Mouse (Mus musculus): ENCODE results near the gene Gtpbp1. TPM values are rescaled to one million over a fixed set of nuclear protein-coding genes. Genes with fewer than 3 reads are reported as not detected.

Gene Gtpbp1
- polyA plus RNA-seq, 1 experiment from 2014 or later: 36.4 TPM

DNA sequence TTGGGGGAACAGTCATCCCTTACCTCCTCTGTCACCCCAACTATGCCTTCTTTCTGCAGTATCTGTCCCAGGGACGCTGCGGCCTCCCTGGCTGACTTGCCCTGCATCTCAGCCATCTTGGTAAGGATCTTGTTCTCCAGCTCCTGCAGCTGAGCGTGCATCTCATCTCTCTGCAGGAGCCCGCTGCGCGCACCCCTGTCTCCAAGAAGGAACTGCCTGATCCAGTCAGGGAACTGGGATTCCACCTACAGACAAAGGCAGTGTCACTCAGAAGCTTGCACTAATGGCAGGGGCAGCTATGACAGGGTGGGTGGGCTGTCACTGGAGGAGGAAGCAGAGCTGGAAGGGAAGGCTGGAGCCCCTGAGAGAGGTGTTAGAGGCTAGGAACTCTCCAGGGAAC lies 37.2 kb downstream of the Gtpbp1 start:
- Histone ChIP-seq H3K27me3 (no peaks in the 10 kb centered on the region), H3K36me3 (peaks cover 78% of the 10 kb centered on the region), H3K4me1 (0 out of 2 replicates have a peak, but pooled peaks cover 2% of the 10 kb centered on the region), H3K9ac (no peak overlapping the region), H3K27ac (replicated peaks) (no peak overlapping the region), H3K9me3 (replicated peaks) (no peaks in the 10 kb centered on the region), H3K4me3 (replicated peaks) (no peak overlapping the region), H3K4me2 (replicated peaks) (no peak overlapping the region)
- ATAC-seq (ENCODE audit: insufficient number of reproducible peaks, low FRiP score, low TSS enrichment, low read depth): no peak
- 87% methylated on average over 6 of the region's 6 CpGs for WGBS

DNA sequence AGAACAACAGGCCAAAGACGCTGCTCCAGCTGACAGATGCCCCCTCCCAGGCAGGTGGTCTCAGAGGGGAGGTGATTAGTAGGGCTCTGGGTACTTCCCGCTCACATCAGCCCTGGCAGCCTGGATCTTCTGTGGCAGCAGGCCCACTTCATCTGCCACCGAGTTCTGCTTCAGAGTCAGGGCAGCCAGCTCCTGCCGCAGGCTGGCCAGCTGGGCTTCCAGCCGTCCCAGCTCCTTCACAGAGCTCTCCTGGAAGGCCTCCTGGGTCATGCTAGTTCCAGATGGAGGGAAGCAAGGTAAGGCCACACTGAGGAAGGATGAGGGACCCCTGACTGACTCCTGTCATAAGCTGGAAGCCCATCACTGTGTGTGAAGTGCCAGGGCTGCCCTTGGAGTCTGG lies 37.7 kb downstream of the Gtpbp1 start:
- no peak for ATAC-seq (ENCODE audit: insufficient number of reproducible peaks, low FRiP score, low TSS enrichment, low read depth)
- 0 out of 2 replicates have a peak, but pooled peaks cover 2% of the 10 kb centered on the region for H3K4me1 ChIP-seq
- WGBS: 60% methylated on average over 5 of the region's 5 CpGs
- no peak overlapping the region for H3K9ac ChIP-seq
- no peaks in the 10 kb centered on the region for H3K9me3 ChIP-seq (replicated peaks)
- H3K4me3 ChIP-seq (replicated peaks): no peak overlapping the region
- no peak overlapping the region for H3K4me2 ChIP-seq (replicated peaks)
- no peak overlapping the region for H3K27ac ChIP-seq (replicated peaks)
- H3K36me3 ChIP-seq: peaks cover 82% of the 10 kb centered on the region
- H3K27me3 ChIP-seq: no peaks in the 10 kb centered on the region

DNA sequence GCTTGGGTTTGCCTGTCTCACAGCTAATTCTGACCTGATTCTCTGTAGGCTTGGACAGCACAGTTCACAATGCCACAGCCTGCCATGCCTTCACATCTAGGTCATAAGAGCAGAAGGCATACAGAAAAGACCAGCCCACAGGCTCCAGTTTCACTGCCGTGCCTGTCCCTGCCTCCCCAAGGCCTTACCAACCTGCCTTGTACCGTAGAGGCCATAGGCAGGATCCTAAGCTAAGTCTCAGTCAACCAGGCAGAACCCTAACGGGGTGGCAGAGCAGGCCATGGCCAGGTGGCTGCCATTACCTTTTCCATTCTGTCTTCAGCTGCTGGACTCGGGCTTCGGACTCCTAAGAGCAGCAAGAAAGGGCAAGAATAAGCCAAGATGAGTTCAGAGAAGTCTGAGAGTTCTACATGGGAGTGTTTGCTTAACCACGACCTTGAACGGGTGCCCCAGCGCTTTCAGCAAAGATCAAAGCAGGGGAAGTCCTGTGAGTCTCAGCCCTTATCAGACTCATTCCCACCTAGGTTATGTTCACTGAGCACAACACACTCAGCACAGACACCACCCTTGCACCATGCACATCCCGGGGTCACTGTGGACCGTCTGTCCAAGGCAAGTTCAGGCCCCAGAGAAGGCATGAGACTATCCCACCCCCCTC lies 38.2 kb downstream of the Gtpbp1 start:
- no peak overlapping the region for H3K27ac ChIP-seq (replicated peaks)
- H3K4me3 ChIP-seq (replicated peaks): no peak overlapping the region
- no peak overlapping the region for H3K9ac ChIP-seq
- no peaks in the 10 kb centered on the region for H3K9me3 ChIP-seq (replicated peaks)
- H3K27me3 ChIP-seq: no peaks in the 10 kb centered on the region
- no peak overlapping the region for H3K4me2 ChIP-seq (replicated peaks)
- no peak for ATAC-seq (ENCODE audit: insufficient number of reproducible peaks, low FRiP score, low TSS enrichment, low read depth)
- 0 out of 2 replicates have a peak, but pooled peaks cover 2% of the 10 kb centered on the region for H3K4me1 ChIP-seq
- H3K36me3 ChIP-seq: peaks cover 85% of the 10 kb centered on the region
- WGBS: 91% methylated on average over 10 of the region's 10 CpGs

GRCm38 (mm10) chr15:79731554-79731953 lies 40.9 kb downstream of the Gtpbp1 start:
- H3K9ac ChIP-seq: no peak overlapping the region
- no peak for ATAC-seq (ENCODE audit: insufficient number of reproducible peaks, low FRiP score, low TSS enrichment, low read depth)
- H3K4me2 ChIP-seq (replicated peaks): no peak overlapping the region
- WGBS: 84% methylated on average over 7 of the region's 7 CpGs
- H3K27ac ChIP-seq (replicated peaks): no peak overlapping the region
- peaks cover 90% of the 10 kb centered on the region for H3K36me3 ChIP-seq
- H3K9me3 ChIP-seq (replicated peaks): no peaks in the 10 kb centered on the region
- H3K4me1 ChIP-seq: peaks cover 13% of the 10 kb centered on the region; the same call in 1 of the 2 replicates
- H3K4me3 ChIP-seq (replicated peaks): no peak overlapping the region
- no peaks in the 10 kb centered on the region for H3K27me3 ChIP-seq

- Histone ChIP-seq H3K27ac (replicated peaks) (no peak overlapping the region), H3K27me3 (no peaks in the 10 kb centered on the region), H3K4me3 (replicated peaks) (no peak overlapping the region), H3K4me1 (peaks cover 13% of the 10 kb centered on the region; the same call in 1 of the 2 replicates), H3K4me2 (replicated peaks) (no peak overlapping the region), H3K9me3 (replicated peaks) (no peaks in the 10 kb centered on the region), H3K36me3 (peaks cover 90% of the 10 kb centered on the region), H3K9ac (no peak overlapping the region)
- 93% methylated on average over 8 of the region's 8 CpGs for WGBS
- no peak for ATAC-seq (ENCODE audit: insufficient number of reproducible peaks, low FRiP score, low TSS enrichment, low read depth)
Measured at GRCm38 (mm10) chr15:79733192-79733591, 42.5 kb downstream of the Gtpbp1 start.

DNA sequence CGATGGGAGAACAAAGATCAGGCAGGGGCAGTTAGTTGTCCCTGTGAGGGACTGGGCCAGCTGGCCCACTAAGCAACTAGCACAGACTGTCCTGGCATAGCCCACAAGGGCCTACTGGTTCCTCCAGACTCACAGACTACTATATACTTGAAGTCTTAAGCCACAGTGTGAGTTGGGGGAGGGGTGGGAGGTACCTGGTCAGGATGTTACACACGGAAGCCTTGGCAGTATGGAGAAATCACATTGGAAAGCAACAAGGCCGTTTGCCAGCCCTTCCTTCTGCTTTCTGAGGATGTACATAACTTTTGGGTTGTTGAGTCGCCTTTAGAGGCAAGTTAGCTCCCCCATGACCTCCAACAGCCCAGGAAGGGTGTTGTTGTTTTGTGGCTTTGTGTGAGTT lies 43.0 kb downstream of the Gtpbp1 start:
- Histone ChIP-seq H3K27ac (replicated peaks) (no peak overlapping the region), H3K9me3 (replicated peaks) (no peaks in the 10 kb centered on the region), H3K9ac (no peak overlapping the region), H3K27me3 (no peaks in the 10 kb centered on the region), H3K36me3 (peaks cover 90% of the 10 kb centered on the region), H3K4me2 (replicated peaks) (no peak overlapping the region), H3K4me1 (peaks cover 17% of the 10 kb centered on the region), H3K4me3 (replicated peaks) (no peak overlapping the region)
- no peak for ATAC-seq (ENCODE audit: insufficient number of reproducible peaks, low FRiP score, low TSS enrichment, low read depth)
- 77% methylated on average over 4 of the region's 4 CpGs for WGBS

- Histone ChIP-seq H3K9ac (no peak overlapping the region), H3K27me3 (no peaks in the 10 kb centered on the region), H3K4me1 (peaks cover 24% of the 10 kb centered on the region), H3K36me3 (peaks cover 89% of the 10 kb centered on the region), H3K4me2 (replicated peaks) (no peak overlapping the region), H3K4me3 (replicated peaks) (no peak overlapping the region), H3K27ac (replicated peaks) (no peak overlapping the region), H3K9me3 (replicated peaks) (no peaks in the 10 kb centered on the region)
- ATAC-seq (ENCODE audit: insufficient number of reproducible peaks, low FRiP score, low TSS enrichment, low read depth): no peak
- WGBS: 81% methylated on average over 8 of the region's 8 CpGs
Measured at GRCm38 (mm10) chr15:79734311-79734710, 43.7 kb downstream of the Gtpbp1 start.

DNA sequence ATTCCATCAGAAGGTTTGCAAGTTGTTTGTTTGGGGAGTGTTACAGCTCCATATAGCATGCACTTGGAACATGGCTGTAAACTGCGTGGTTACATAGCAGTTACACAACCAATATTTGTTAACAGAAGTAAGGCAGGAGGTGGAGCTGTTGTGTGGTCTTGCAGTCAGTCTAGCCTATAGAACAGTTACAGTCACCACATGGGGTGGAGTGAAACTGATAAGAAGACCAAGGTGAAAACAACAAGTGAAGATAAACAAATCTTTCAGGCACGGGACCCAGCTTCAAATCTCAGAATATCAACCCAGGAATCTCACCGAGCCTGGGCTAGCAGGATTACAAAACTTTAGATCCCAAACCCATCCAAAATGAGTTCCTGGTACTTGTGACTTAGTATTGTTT lies 50.1 kb downstream of the Gtpbp1 start:
- H3K4me3 ChIP-seq (replicated peaks): peak overlapping the region; percentile 82
- ATAC-seq (ENCODE audit: insufficient number of reproducible peaks, low FRiP score, low TSS enrichment, low read depth): no peak
- peaks cover 47% of the 10 kb centered on the region for H3K4me1 ChIP-seq
- 57% methylated on average over 3 of the region's 3 CpGs for WGBS
- H3K9ac ChIP-seq: no peak overlapping the region
- H3K9me3 ChIP-seq (replicated peaks): no peaks in the 10 kb centered on the region
- H3K27me3 ChIP-seq: no peaks in the 10 kb centered on the region
- H3K4me2 ChIP-seq (replicated peaks): peak overlapping the region; percentile 84
- H3K36me3 ChIP-seq: peaks cover 33% of the 10 kb centered on the region
- H3K27ac ChIP-seq (replicated peaks): 0 out of 2 replicates have a peak overlapping the region, but pooled peaks have one; percentile 63

DNA sequence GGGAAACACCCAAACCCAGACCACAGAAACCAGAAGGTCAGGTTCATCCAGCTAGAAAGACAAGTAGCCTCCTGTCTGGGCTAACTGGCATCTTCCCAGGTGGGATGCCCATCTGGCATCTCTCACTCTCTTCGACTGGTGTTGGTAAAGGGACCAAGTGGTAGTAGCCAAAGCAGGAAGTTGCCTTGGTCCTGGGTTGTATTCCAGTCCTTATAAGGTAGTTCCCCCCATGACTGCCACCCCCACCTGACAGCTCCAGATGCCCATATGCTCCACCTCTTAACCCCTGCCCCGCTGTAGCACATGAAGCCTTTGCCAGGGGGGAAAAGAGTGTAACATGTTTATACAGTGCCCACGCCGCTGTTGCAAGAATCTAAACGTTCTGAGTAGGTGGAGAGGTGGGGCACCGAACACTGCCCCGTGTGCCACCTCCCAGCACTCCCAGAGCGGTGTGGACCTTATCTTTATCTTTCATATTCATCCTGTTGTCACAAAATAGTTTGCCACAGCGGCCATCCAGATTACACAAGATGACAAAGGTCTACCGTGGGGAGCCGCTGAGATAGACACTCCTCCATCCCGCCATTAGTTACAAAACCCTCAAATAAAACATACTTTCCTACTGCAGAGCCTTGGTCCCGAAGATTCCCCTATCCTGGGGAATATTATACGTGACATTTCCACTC lies 50.7 kb downstream of the Gtpbp1 start:
- WGBS: 19% methylated on average over 14 of the region's 14 CpGs
- Histone ChIP-seq H3K4me2 (replicated peaks) (peak overlapping the region; percentile 84), H3K4me1 (peaks cover 44% of the 10 kb centered on the region), H3K36me3 (peaks cover 29% of the 10 kb centered on the region), H3K9ac (peak overlapping the region; percentile 87), H3K9me3 (replicated peaks) (no peaks in the 10 kb centered on the region), H3K27me3 (no peaks in the 10 kb centered on the region), H3K4me3 (replicated peaks) (peak overlapping the region; percentile 82), H3K27ac (replicated peaks) (peak overlapping the region; percentile 63)
- ATAC-seq (ENCODE audit: insufficient number of reproducible peaks, low FRiP score, low TSS enrichment, low read depth): no peak

GRCm38 (mm10) chr15:79741921-79742705 lies 51.5 kb downstream of the Gtpbp1 start, which contains the start of gene Sun2:
Gene Sun2 (minus strand): TSS chr15:79742536.
- peak; percentile 89 for ATAC-seq (ENCODE audit: insufficient number of reproducible peaks, low FRiP score, low TSS enrichment, low read depth)

DNA sequence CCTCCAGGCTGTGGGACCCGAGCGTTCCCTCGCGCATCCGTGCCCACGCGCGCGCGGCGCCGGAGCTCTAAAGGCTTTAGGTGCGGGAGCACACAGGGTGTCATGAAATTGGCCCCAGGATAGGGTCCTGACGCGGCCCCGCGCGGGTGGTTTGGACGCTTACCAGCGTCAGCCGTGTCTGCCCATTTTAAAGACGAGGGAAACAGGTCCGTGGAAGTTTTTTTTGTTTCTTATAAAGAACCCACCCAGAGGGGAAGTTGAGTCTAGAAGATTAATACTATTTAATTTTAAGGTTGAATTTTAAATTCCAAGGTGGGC lies 52.0 kb downstream of the Gtpbp1 start:
- peak overlapping the region; percentile 87 for H3K9ac ChIP-seq
- H3K4me2 ChIP-seq (replicated peaks): peak overlapping the region; percentile 84
- peak; percentile 13; the same call in 1 of the 2 replicates for ATAC-seq (ENCODE audit: insufficient number of reproducible peaks, low FRiP score, low TSS enrichment, low read depth)
- no peak overlapping the region; the same call in 1 of the 2 replicates for H3K27ac ChIP-seq (replicated peaks)
- H3K4me1 ChIP-seq: peaks cover 44% of the 10 kb centered on the region
- no peaks in the 10 kb centered on the region for H3K9me3 ChIP-seq (replicated peaks)
- H3K36me3 ChIP-seq: peaks cover 16% of the 10 kb centered on the region
- H3K4me3 ChIP-seq (replicated peaks): peak overlapping the region; percentile 82
- no peaks in the 10 kb centered on the region for H3K27me3 ChIP-seq
- WGBS: under 1% methylated on average over 23 of the region's 23 CpGs

More at GRCm38 (mm10) chr15:79741921-79742705, 51.5 kb downstream of the Gtpbp1 start, which contains the start of gene Sun2:
- H3K4me3 ChIP-seq (replicated peaks): peak within 1 kb of the TSS; percentile 82
- under 1% methylated on average over 69 of the region's 93 CpGs for WGBS
- H3K9ac ChIP-seq: peak within 1 kb of the TSS; percentile 87
- H3K36me3 ChIP-seq: peaks cover 22% of the 10 kb centered on the region
- H3K4me1 ChIP-seq: peaks cover 44% of the 10 kb centered on the region
- peak within 1 kb of the TSS; percentile 63 for H3K27ac ChIP-seq (replicated peaks)
- H3K27me3 ChIP-seq: no peaks in the 10 kb centered on the region
- H3K4me2 ChIP-seq (replicated peaks): peak within 1 kb of the TSS; percentile 84
- no peaks in the 10 kb centered on the region for H3K9me3 ChIP-seq (replicated peaks)

Measured in embryonic facial prominence, embryonic 15.5 days (tissue).